Mouse (Mus musculus) CH12.LX (cell line): ENCODE data around the gene Cul9. TPM values are rescaled to one million over a fixed set of nuclear protein-coding genes. Genes with fewer than 3 reads are reported as not detected.

Experiments used
- DNase-seq: peaks from one replicate; pipeline ENCODE4 v3.0.0-alpha.2; 2013; ENCODE audit errors: extremely low read depth
- H3K27ac ChIP-seq: 2 replicates; pipeline ENCODE4 v1.5.1; 2012; ENCODE audit warnings: low read depth, mild to moderate bottlenecking, control low read depth, moderate library complexity; ENCODE audit not compliant: insufficient read depth
- H3K27me3 ChIP-seq: replicated peaks from 2 replicates; pipeline ENCODE3; 2012; ENCODE audit warnings: inconsistent platforms
- H3K36me3 ChIP-seq, 2 experiments: replicated peaks in 1 of 2; 2 replicates each; pipeline versions ENCODE3 to v1.6.1; 2012; ENCODE audit warnings: inconsistent platforms in 1 of 2, low read length in 1 of 2, mild to moderate bottlenecking in 1 of 2, mixed read lengths in 1 of 2, moderate library complexity in 1 of 2; ENCODE audit not compliant: control insufficient read depth in 1 of 2, insufficient read depth in 1 of 2
- H3K4me1 ChIP-seq, 2 experiments: 2 replicates each; pipeline ENCODE4 v1.6.1; 2012; ENCODE audit warnings: inconsistent platforms in 1 of 2, moderate library complexity in 1 of 2; ENCODE audit not compliant: insufficient read depth in 2 of 2, control insufficient read depth in 1 of 2
- H3K4me2 ChIP-seq: 2 replicates; pipeline ENCODE4 v1.6.1; 2012; ENCODE audit warnings: low read depth, mild to moderate bottlenecking, control low read depth; ENCODE audit not compliant: poor library complexity, insufficient read depth, severe bottlenecking
- H3K4me3 ChIP-seq, 3 experiments: fragments of 150-350 bp in 1 of 3; sonication (generic) in 1 of 3; replicated peaks in 1 of 3; 2 replicates each; pipeline versions ENCODE3 to v1.5.1; 2011 to 2012; ENCODE audit warnings: low read depth in 2 of 3, low read length in 2 of 3, mild to moderate bottlenecking in 2 of 3, moderate library complexity in 2 of 3, control low read depth in 1 of 3, improper control_type of control experiment in 1 of 3, inconsistent platforms in 1 of 3, mixed read lengths in 1 of 3; ENCODE audit not compliant: poor library complexity in 1 of 3
- H3K79me2 ChIP-seq: replicated peaks from 2 replicates; pipeline ENCODE4 v1.6.1; 2012; ENCODE audit warnings: mild to moderate bottlenecking, moderate library complexity; ENCODE audit not compliant: control insufficient read depth, poor library complexity, insufficient read depth, severe bottlenecking; ENCODE audit errors: extremely low read depth
- H3K9ac ChIP-seq: 2 replicates; pipeline ENCODE4 v1.6.1; 2012; ENCODE audit warnings: low read depth, mild to moderate bottlenecking, control low read depth, moderate library complexity; ENCODE audit not compliant: insufficient read depth
- H3K9me3 ChIP-seq: replicated peaks from 2 replicates; pipeline ENCODE3; 2012; ENCODE audit warnings: low read length, inconsistent platforms, mixed read lengths
- CHD1 ChIP-seq: IDR thresholded peaks from 2 replicates; pipeline ENCODE4 v1.6.1; 2012; ENCODE audit warnings: low read depth, low read length, improper control_type of control experiment, inconsistent platforms
- CTCF ChIP-seq, 2 experiments: IDR thresholded peaks in 1 of 2; conservative IDR thresholded peaks in 1 of 2; 2 replicates each; pipeline ENCODE4 v1.5.1; 2011 to 2012; ENCODE audit warnings: low read depth in 2 of 2, low read length in 2 of 2, improper control_type of control experiment in 1 of 2, inconsistent platforms in 1 of 2, mild to moderate bottlenecking in 1 of 2, moderate library complexity in 1 of 2
- E2F4 ChIP-seq: IDR thresholded peaks from 2 replicates; pipeline ENCODE4 v1.6.1; 2011; ENCODE audit warnings: low read depth, low read length, improper control_type of control experiment; ENCODE audit not compliant: insufficient replicate concordance
- ELF1 ChIP-seq: IDR thresholded peaks from 2 replicates; pipeline ENCODE4 v1.6.1; 2014; ENCODE audit warnings: low read depth, mild to moderate bottlenecking, inconsistent platforms, low read length, improper control_type of control experiment
- ETS1 ChIP-seq: conservative IDR thresholded peaks from 2 replicates; pipeline ENCODE4 v1.6.1; 2012; ENCODE audit warnings: low read depth, mild to moderate bottlenecking, inconsistent platforms, low read length, improper control_type of control experiment, moderate library complexity
- GABPA ChIP-seq: IDR thresholded peaks from 2 replicates; pipeline ENCODE4 v1.6.1; 2012; ENCODE audit warnings: low read depth, low read length, improper control_type of control experiment, inconsistent platforms; ENCODE audit not compliant: insufficient replicate concordance
- KAT2A ChIP-seq: IDR thresholded peaks from 2 replicates; pipeline ENCODE4 v1.6.1; 2012; ENCODE audit warnings: low read length, improper control_type of control experiment, inconsistent platforms; ENCODE audit not compliant: insufficient replicate concordance
- MAFK ChIP-seq: IDR thresholded peaks from 2 replicates; pipeline ENCODE4 v1.6.1; 2011; ENCODE audit warnings: low read length, improper control_type of control experiment; ENCODE audit not compliant: insufficient replicate concordance
- MAX ChIP-seq: IDR thresholded peaks from 2 replicates; pipeline ENCODE4 v1.6.1; 2011; ENCODE audit warnings: low read length, improper control_type of control experiment
- MEF2A ChIP-seq: IDR thresholded peaks from 2 replicates; pipeline ENCODE4 v1.6.1; 2014; ENCODE audit warnings: low read depth, mild to moderate bottlenecking, inconsistent platforms, low read length, improper control_type of control experiment, borderline replicate concordance
- MXI1 ChIP-seq: IDR thresholded peaks from 2 replicates; pipeline ENCODE4 v1.6.1; 2011; ENCODE audit warnings: mild to moderate bottlenecking, low read depth, low read length, improper control_type of control experiment
- MYC ChIP-seq: IDR thresholded peaks from 2 replicates; pipeline ENCODE4 v1.6.1; 2011; ENCODE audit warnings: low read depth, mild to moderate bottlenecking, improper control_type of control experiment, low read length
- NRF1 ChIP-seq: IDR thresholded peaks from 2 replicates; pipeline ENCODE4 v1.6.1; 2014; ENCODE audit warnings: low read depth, mild to moderate bottlenecking, inconsistent platforms, low read length, improper control_type of control experiment, moderate library complexity
- PAX5 ChIP-seq: IDR thresholded peaks from 2 replicates; pipeline ENCODE4 v1.6.1; 2012; ENCODE audit warnings: low read length, inconsistent platforms, mixed read lengths
- POLR2A ChIP-seq: IDR thresholded peaks from 2 replicates; pipeline ENCODE4 v1.6.1; 2011; ENCODE audit warnings: low read depth, mild to moderate bottlenecking, improper control_type of control experiment, low read length
- POLR2AphosphoS2 ChIP-seq: IDR thresholded peaks from 2 replicates; pipeline ENCODE4 v1.6.1; 2011; ENCODE audit warnings: low read depth, low read length, improper control_type of control experiment
- RAD21 ChIP-seq: IDR thresholded peaks from 2 replicates; pipeline ENCODE4 v1.6.1; 2011; ENCODE audit warnings: low read depth, mild to moderate bottlenecking, low read length, improper control_type of control experiment, moderate library complexity
- RCOR1 ChIP-seq: conservative IDR thresholded peaks from 2 replicates; pipeline ENCODE4 v1.6.1; 2012; ENCODE audit warnings: low read depth, mild to moderate bottlenecking, inconsistent platforms, low read length, improper control_type of control experiment
- SIN3A ChIP-seq: IDR thresholded peaks from 2 replicates; pipeline ENCODE4 v1.6.1; 2012; ENCODE audit warnings: low read length, improper control_type of control experiment, inconsistent platforms
- SMC3 ChIP-seq: IDR thresholded peaks from 2 replicates; pipeline ENCODE4 v1.6.1; 2011; ENCODE audit warnings: low read depth, low read length, improper control_type of control experiment
- TBP ChIP-seq: conservative IDR thresholded peaks from 2 replicates; pipeline ENCODE4 v1.6.1; 2011; ENCODE audit warnings: low read depth, low read length, improper control_type of control experiment
- UBTF ChIP-seq: IDR thresholded peaks from 2 replicates; pipeline ENCODE4 v1.6.1; 2012; ENCODE audit warnings: low read depth, mild to moderate bottlenecking, inconsistent platforms, low read length, improper control_type of control experiment, moderate library complexity
- USF2 ChIP-seq: conservative IDR thresholded peaks from 2 replicates; pipeline ENCODE4 v1.6.1; 2011; ENCODE audit warnings: low read depth, low read length, improper control_type of control experiment
- ZC3H11A ChIP-seq: IDR thresholded peaks from 2 replicates; pipeline ENCODE4 v1.6.1; 2012; ENCODE audit warnings: low read depth, mild to moderate bottlenecking, inconsistent platforms, low read length, improper control_type of control experiment
- ZMIZ1 ChIP-seq: IDR thresholded peaks from 2 replicates; pipeline ENCODE4 v1.6.1; 2012; ENCODE audit warnings: low read depth, mild to moderate bottlenecking, inconsistent platforms, low read length, improper control_type of control experiment
- ZNF384 ChIP-seq: IDR thresholded peaks from 2 replicates; pipeline ENCODE4 v1.6.1; 2012; ENCODE audit warnings: low read depth, low read length, improper control_type of control experiment, inconsistent platforms
- dilution Hi-C: fragments of 300-500 bp; cut with MboI; formaldehyde crosslinking; loops from 2 replicates; pipeline ENCODE4 v1.14.3; 2020; ENCODE audit warnings: low sequenced_read_pairs; ENCODE audit not compliant: extremely low pct_unique_long_range_greater_than_20kb, extremely low pct_ligation_motif_present
- in situ Hi-C: fragments of 300-500 bp; cut with MboI; formaldehyde crosslinking; loops from 3 replicates; pipeline ENCODE4 v1.14.3; 2019; ENCODE audit warnings: low sequenced_read_pairs, low pct_ligation_motif_present, low pct_unique_long_range_greater_than_20kb, mixed read lengths
- polyA plus RNA-seq: library from polyadenylated mRNA; unstranded; fragments of >175 nt; gene quantifications from 2 replicates; pipeline ENCODE4 v1.2.1, GENCODE M21; 2012; ENCODE audit warnings: low read depth; ENCODE audit not compliant: insufficient read length
- total RNA-seq, 2 experiments: library from RNA; depleted of rRNA; stranded (reverse); fragments of 300-350 nt in 1 of 2; fragments of >200 nt in 1 of 2; gene quantifications; 2 replicates each; pipeline ENCODE4 v1.2.3; 2012 to 2014

Cul9 gene
- total and polyA plus RNA-seq, 3 experiments: 0.08 to 0.27 TPM; not detected in 1

GRCm38 (mm10) chr17:46520385-46520979, 25.7 kb downstream of the Cul9 start:
- H3K27me3 ChIP-seq: peaks cover 6% of the 10 kb centered on the region
- no peak overlapping the region for H3K9ac ChIP-seq
- no peaks in the 10 kb centered on the region for H3K36me3 ChIP-seq
- in situ Hi-C loops (no loop called here), dilution Hi-C loops (no loop called here)
- no peak overlapping the region for H3K4me2 ChIP-seq
- 0 out of 4 replicates have a peak, but pooled peaks cover 0 to 4% of the 10 kb centered on the region in 2 experiments for H3K4me1 ChIP-seq
- no peak for DNase-seq
- H3K27ac ChIP-seq: no peak overlapping the region
- H3K9me3 ChIP-seq: no peaks in the 10 kb centered on the region
- TF ChIP-seq CHD1: no peak
- no peak for TF ChIP-seq ELF1
- TF ChIP-seq MYC: no peak
- TF ChIP-seq PAX5: no peak
- no peak for TF ChIP-seq KAT2A
- TF ChIP-seq MAFK: no peak
- TF ChIP-seq UBTF: no peak
- TF ChIP-seq USF2: no peak
- TF ChIP-seq POLR2AphosphoS2: no peak
- H3K4me3 ChIP-seq: no peak overlapping the region
- no peaks in the 10 kb centered on the region for H3K79me2 ChIP-seq

GRCm38 (mm10) chr17:46519971-46520370, 26.2 kb downstream of the Cul9 start:
- dilution Hi-C loops (no loop called here), in situ Hi-C loops (no loop called here)
- no peak overlapping the region for H3K4me3 ChIP-seq
- TF ChIP-seq MAFK (no peak), RCOR1 (no peak), POLR2A (no peak), MEF2A (no peak), GABPA (no peak), ZMIZ1 (no peak), TBP (no peak), RAD21 (no peak), MXI1 (no peak), KAT2A (no peak), CHD1 (no peak), CTCF (conservative IDR thresholded peaks at IDR 0.05 in 1 of 2, IDR thresholded peaks at IDR 0.05 in 1 of 2; ENCODE audit: low read depth in 2 of 2, low read length in 2 of 2) (no peak), ZNF384 (no peak), SIN3A (no peak), SMC3 (no peak), MAX (no peak), E2F4 (no peak), NRF1 (no peak), ZC3H11A (no peak), ETS1 (no peak)
- H3K79me2 ChIP-seq: no peaks in the 10 kb centered on the region
- DNase-seq: no peak
- H3K9me3 ChIP-seq: no peaks in the 10 kb centered on the region
- H3K27ac ChIP-seq: no peak overlapping the region
- H3K4me2 ChIP-seq: no peak overlapping the region
- H3K4me1 ChIP-seq: 0 out of 4 replicates have a peak, but pooled peaks cover 0 to 4% of the 10 kb centered on the region in 2 experiments
- peaks cover 6% of the 10 kb centered on the region for H3K27me3 ChIP-seq
- no peak overlapping the region for H3K9ac ChIP-seq
- no peaks in the 10 kb centered on the region for H3K36me3 ChIP-seq
